Mouse (Mus musculus) layer of hippocampus, adult 2 months (tissue): ENCODE data around the gene Dctn2. TPM values are rescaled to one million over a fixed set of nuclear protein-coding genes. Genes with fewer than 3 reads are reported as not detected.
A peak's percentile ranks its signal among the peaks of the same experiment; 100 is the strongest.
"Not testable (repeated sequence)": the region's sequence is repeated elsewhere in the genome, so short reads cannot be mapped to it uniquely, and the experiment has no call there.

Experiments used
- DNase-seq, 2 experiments: peaks; one replicate each; pipeline ENCODE4 v3.0.0; 2022; ENCODE audit warnings: low spot score in 2 of 2
- H3K27ac ChIP-seq: fragments of 200-600 bp; 2 replicates; pipeline ENCODE4 v1.8.1; 2022
- H3K4me3 ChIP-seq: fragments of 200-600 bp; 2 replicates; pipeline ENCODE4 v1.8.1; 2022; ENCODE audit warnings: mild to moderate bottlenecking
- CTCF ChIP-seq: fragments of 200-600 bp; conservative IDR thresholded peaks from 2 replicates; pipeline ENCODE4 v1.8.1; 2022; ENCODE audit warnings: antibody characterized with exemption, mild to moderate bottlenecking, moderate library complexity
- total RNA-seq, 2 experiments: library from RNA; stranded (reverse); gene quantifications; 2 replicates each; pipeline ENCODE4 v1.2.3; 2021

Gene Dctn2
- total RNA-seq, 2 experiments from 2014 or later: 259 to 272 TPM

DNA sequence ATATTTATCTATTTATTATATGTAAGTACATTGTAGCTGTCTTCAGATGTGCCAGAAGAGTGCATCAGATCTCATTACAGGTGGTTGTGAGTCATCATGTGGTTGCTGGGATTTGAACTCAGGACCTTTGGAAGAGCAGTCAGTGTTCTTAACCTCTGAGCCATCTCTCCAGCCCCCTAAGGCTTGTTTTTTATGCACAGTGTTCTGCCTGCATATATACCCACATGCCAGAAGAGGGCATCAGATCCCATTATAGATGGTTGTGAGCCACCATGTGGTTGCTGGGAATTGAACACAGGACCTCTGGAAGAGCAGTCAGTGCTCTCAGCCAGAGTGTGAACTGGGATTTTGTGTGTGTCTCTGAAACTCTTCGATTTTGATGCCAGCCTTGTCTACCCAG lies 48.8 kb downstream of the Dctn2 start:
- TF ChIP-seq CTCF: peak; percentile 22
- H3K27ac ChIP-seq, H3K4me3 ChIP-seq, DNase-seq: not testable (repeated sequence)

DNA sequence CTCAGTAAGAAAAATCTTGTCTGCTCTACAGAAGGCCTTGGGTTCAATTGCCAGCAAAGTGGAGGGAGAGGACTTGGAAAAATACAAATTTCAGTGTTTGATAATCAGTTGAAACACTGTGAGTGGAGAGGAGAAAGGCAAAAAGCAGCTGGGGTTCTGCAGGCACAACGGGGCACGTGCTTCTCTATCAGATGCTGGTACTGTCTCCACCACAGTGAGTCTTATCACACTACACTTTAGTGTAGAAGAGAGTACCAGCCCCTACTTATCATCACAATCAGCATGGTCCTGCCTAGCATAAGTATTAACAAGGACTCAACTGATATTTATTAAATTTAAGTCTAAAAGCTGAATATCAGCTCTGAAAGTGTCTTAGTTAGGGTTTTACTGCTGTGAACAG lies 51.1 kb downstream of the Dctn2 start:
- Histone ChIP-seq H3K27ac (no peak overlapping the region), H3K4me3 (no peak overlapping the region)
- no peak for DNase-seq
- TF ChIP-seq CTCF: no peak

DNA sequence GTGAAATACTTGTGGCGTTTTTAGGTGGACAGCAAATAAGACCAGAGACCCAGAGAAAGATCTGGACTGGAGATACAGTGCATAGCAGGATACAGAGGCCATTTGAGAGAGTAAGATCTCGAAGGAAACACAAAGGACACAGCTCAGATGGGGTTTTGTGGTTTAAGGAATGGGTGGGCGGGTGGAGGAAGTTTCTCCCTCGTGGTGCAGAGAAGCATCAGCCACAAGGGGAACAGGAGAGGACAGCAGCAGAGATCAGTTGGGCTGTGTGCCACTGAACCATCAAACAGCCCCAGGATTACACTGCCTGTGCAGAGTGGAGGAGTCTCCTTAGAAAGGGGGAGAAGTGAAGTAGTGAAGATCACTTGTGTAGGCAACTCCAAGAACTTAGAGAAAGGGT lies 51.8 kb downstream of the Dctn2 start:
- H3K4me3 ChIP-seq: no peak overlapping the region
- no peak for DNase-seq
- no peak overlapping the region for H3K27ac ChIP-seq
- TF ChIP-seq CTCF: no peak

GRCm38 (mm10) chr10:127319969-127320368 lies 53.8 kb downstream of the Dctn2 start:
- TF ChIP-seq CTCF: no peak
- DNase-seq: no peak
- Histone ChIP-seq H3K4me3 (no peak overlapping the region), H3K27ac (no peak overlapping the region)

DNA sequence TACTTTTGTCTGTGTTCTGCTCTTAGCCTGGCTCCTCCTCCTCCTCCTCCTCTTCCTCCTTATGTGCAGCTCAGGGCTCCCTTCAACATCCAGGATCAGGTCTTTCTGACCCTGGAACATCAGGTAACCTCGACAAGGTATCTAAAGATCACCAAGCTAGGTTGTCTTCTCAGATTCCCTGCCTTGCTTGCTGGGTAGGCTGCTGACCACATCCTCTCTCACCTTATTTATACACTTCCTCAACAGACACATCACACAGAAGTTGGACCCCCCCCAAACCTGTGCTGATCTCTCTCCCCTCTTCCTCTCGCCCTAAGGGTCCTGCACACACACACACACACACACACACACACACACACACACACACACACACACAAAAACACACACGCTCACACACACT lies 55.5 kb downstream of the Dctn2 start, which contains the start of gene Arhgap9:
TSS of gene Arhgap9 (plus strand) at position 344 of the 400 bp plus-strand sequence.
- Histone ChIP-seq H3K4me3 (no peak within 1 kb of the TSS), H3K27ac (no peak within 1 kb of the TSS)
- no peak for DNase-seq
- TF ChIP-seq CTCF: no peak

DNA sequence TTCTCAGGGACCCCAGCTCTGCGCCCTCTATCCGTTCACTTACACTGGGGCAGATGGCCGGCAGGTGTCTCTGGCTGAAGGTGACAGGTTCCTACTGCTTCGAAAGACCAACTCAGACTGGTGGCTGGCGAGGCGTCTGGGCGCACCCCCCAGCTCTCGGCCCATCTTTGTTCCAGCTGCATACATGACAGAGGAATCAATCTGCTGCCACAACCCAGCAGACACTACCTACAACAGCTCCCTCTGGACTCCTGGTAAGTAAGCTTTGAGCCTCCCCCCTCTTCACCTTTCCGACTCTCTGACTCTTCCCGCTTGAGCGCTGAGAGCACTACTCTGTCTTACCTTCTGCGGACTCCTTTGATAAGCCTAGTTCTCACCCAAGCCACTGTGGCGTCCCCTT lies 56.0 kb downstream of the Dctn2 start:
- Histone ChIP-seq H3K4me3 (no peak overlapping the region), H3K27ac (no peak overlapping the region)
- no peak for DNase-seq
- no peak for TF ChIP-seq CTCF

GRCm38 (mm10) chr10:127322669-127323068 lies 56.5 kb downstream of the Dctn2 start:
- no peak for DNase-seq
- no peak overlapping the region for H3K27ac ChIP-seq
- TF ChIP-seq CTCF: no peak
- H3K4me3 ChIP-seq: no peak overlapping the region

DNA sequence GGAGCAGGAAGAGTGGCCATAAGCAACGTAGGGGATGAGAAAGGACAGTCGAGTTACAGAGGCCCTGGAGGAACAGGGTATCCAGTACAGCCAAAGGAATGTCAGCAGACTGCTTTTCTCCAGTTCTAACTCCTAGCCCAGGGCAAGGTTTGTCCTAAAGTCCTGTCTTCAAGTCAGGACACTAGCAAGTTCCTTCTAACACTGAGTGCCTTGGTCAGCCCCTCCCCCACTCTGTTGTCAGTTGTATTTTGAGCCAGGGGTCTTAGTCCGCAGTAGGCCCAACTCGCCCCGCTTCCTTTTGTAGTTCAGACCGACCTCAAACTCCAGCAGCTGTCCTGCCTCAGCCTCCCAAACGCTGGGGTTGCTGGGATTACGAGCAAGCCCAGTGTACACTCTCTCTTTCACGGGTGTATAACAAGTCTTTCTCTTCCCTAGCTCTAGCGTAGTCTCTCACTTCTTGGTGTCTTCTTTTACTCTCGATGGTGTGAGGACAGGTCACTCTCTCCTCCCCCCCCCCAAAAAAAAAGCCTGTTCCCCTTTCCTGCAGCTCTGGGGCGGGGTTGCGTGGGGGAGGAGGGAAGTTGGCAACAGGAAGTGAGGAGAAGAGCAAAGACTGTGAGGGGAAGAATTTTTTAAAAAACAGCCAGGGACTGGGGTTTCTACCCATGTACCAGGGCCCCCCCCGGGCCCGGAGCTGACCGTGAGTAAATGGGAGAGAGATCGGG lies 57.1 kb downstream of the Dctn2 start:
- Histone ChIP-seq H3K4me3 (no peak overlapping the region), H3K27ac (no peak overlapping the region)
- DNase-seq: no peak
- no peak for TF ChIP-seq CTCF

- H3K4me3 ChIP-seq: no peak overlapping the region
- no peak for DNase-seq
- H3K27ac ChIP-seq: no peak overlapping the region
- TF ChIP-seq CTCF: peak; percentile 65
These were observed 58.3 kb downstream of the Dctn2 start for GRCm38 (mm10) chr10:127324495-127324894.

DNA sequence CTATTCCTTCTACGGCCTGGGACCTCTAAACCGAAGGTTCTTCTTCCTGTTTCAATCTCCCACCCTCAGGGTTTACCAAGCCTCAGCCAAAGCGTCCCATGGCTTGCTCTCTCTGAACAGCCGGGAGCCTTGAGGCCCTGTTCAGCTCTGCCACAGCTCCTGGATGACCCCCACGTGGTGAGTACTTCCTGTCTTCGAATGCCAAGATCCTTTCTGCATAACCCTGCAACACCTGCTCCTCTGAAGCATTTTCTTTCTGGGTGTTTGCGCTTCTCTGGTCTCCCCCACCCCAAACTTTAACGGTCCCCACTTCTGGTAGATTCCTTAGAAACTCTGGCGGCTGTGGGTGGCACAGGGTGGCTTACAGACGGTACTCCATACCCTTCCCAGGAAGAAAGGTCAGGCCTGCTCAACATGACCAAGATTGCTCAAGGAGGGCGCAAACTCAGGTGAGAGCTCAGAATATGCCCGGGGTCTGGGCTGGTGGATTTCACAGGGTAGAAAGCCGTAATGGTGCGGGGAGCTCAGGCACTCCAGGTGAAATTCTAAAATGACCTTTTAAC lies 59.4 kb downstream of the Dctn2 start:
- Histone ChIP-seq H3K27ac (no peak overlapping the region), H3K4me3 (no peak overlapping the region)
- DNase-seq: no peak
- TF ChIP-seq CTCF: no peak

GRCm38 (mm10) chr10:127326017-127326801 lies 60.0 kb downstream of the Dctn2 start:
- DNase-seq: no peak
- Histone ChIP-seq H3K4me3 (peak overlapping the region; percentile 43), H3K27ac (no peak overlapping the region)
- no peak for TF ChIP-seq CTCF

GRCm38 (mm10) chr10:127326828-127327227 lies 60.7 kb downstream of the Dctn2 start:
- DNase-seq: no peak
- TF ChIP-seq CTCF: no peak
- Histone ChIP-seq H3K27ac (no peak overlapping the region), H3K4me3 (peak overlapping the region; percentile 43)

DNA sequence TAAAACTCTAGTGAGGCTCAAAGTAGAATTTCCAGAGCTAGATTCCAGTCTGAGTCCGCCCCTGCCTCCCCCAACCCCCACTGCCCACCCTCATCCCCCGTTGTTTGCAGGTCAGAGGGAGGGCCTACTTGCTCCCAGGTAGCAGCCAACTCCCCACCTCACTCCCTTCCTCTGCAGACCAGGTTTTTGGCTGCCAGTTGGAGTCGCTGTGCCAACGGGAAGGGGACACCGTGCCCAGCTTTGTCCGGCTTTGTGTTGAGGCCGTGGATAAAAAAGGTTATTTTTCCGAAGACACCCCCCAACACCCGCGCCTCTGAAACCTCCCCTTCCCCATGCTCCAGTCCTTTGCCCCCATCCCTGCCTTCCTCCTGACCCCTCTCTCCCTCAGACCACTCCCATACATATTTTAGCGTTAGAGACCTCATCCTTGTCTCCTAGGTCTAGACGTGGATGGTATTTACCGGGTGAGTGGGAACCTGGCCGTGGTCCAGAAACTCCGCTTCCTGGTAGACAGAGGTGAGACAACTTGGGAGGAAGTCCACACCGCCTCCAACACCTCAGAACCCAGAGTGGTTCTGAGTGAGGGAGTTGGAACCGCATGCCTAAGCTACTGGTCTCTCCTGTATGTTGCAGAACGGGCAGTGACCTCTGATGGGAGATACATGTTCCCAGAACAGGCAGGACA lies 61.4 kb downstream of the Dctn2 start:
- Histone ChIP-seq H3K27ac (no peak overlapping the region), H3K4me3 (no peak overlapping the region)
- no peak for DNase-seq
- no peak for TF ChIP-seq CTCF
